Mouse (Mus musculus) cerebellum, adult 11 months (tissue): ENCODE measurements around the gene Il16.
A peak's percentile ranks its signal among the peaks of the same experiment; 100 is the strongest.

Experiments used
- DNase-seq: peaks from one replicate; pipeline ENCODE4 v3.0.0; 2022

Il16 gene

DNA sequence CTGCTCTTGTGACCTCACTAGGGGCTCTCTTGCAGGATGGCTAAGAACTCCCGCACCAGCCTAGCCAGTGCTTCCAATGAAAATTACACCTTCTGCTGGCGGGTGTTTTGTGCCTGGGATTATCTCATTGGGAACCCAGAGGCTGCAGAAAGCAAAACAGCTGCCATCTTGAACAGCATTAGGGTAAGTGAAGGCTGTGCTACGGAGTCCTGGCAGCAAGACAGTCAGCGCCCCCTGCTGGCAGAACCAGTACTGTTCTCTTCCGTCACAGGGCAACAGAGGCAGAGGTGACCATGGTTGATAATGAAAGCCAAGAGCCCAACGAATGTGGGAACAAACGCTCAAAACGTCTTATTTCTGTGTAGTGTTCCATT, 145.6 kb downstream of the Il16 start:
- DNase-seq = peak; percentile 39

DNA sequence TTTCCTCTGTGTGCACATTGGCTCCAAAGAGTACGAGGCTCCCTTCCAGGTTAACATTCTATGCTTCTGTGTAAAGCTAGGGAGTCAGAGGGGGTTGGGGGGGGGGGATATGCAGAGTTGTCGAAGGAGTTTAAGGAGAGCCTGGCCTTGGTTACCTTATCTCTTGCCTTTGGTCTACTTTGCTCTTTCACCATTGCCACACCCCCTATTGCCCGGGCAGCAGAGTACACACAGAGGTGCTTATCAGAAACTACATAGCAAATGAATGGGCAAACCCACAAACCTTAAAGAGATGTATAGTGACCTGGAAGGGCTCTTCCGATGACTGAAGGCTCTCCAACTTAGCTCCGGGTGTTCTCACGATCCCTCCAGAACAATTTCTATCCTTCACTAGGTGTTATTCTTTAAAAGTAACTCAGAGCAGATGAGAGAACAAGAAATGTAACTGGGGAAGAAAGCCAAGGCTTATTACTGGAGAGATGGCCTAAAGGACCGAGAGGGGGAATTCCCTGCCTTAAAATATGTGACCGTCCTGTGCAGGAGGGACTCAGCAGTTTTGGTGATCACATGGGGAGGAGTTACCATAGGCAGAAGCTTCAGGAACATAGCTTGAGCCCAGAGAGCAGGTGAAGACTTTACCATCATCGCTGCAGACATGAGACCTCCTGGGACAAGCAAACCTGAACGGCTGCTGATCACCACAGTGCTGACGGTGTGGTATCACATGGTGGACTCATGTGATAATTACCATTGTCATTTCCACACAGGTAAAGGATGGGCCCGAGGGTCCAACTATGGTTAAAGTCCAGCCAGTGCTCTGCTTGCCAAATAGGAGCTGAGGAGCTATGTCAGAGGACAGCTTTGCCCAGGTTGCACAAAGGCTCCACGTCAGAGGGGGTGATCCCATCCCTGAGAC, 146.3 kb downstream of the Il16 start:
- DNase-seq = no peak

DNA sequence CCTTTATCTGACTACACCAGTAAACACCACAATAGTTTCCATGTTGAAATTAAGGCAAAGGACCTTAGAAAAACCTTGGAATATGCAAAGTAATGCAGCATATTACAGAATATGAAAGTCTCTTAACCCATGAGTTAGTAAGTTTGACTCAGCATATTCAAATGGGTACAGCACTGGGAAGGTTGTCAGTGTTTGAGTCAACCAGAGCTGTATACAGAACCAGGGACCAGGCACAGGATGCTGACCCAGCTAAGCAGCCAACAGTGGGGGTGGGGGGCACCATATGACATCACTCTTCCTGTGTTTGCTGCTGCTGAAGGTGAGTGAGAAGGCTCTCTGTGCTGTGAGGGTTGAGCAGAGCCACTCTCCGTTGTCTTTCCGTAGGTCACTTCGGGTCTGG, 148.5 kb downstream of the Il16 start:
- no peak for DNase-seq

DNA sequence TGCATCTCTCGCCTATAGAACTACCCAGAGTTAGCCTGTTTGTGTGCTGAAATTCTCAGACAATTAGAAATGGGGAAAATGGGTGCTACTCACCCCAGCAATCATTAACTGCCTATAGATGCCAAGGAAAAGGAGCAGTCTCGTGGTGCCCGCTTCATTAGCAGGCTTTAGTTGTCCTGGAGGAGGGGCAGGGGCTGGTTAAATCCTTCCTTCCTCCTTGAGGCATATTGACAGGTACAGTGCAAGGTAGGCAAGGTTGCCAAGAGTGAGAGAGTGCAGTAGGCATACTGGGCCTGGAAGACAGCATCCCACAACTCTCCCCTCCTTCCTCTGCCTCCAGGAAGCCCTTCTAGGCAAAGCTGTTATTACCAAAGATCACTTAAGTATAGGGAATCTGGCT, 151.5 kb downstream of the Il16 start:
- DNase-seq = no peak
